Mouse (Mus musculus) embryo, embryonic 9.5 days (tissue): Measurements from ENCODE around the gene Tamm41.

ENCODE experiments used
- DNase-seq: peaks from one replicate; pipeline ENCODE4 v3.0.0-alpha.2; 2017; ENCODE audit errors: extremely low spot score

The Tamm41 gene

GRCm38 (mm10) chr6:114974331-114974730 is 63.3 kb downstream of the Tamm41 start:
- DNase-seq = no peak

DNA sequence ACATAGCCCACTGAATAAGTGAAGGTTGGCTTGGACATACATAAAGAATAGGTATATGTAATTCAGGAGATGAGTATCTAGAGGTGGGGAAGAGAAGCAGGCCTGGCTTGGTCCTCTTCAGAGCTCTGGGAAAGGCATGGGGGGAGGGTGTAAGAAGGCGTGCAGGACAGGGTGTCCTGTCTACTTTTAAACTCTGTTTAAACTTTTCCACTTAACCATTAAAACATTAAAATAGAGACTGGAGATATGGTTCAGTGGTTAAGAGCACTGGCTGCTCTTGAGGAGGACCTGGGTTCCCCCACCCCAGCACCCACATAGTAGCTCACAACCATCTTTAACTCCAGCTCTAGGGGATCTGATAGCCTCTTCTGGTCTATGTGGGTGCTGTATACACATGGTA is 64.7 kb downstream of the Tamm41 start:
- no peak for DNase-seq

DNA sequence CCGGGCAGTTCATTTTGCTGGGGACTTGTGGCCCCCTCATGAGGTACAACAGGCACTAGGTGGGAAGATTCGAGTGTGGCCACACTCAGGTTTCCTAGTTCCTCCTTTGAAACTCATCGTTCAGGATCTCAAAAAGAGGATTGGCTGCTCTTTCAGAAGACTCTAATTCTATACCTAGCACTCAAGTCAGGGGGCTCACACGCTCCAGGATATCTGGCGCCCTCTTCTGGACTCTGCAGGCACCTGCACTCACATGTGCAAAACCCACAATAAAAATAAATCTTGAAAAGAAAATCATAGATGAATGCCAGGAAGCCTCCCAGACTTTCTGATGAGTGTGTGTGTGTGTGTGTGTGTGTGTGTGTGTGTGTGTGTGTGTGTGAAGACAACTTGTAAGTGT is 66.8 kb downstream of the Tamm41 start:
- DNase-seq = no peak

- DNase-seq = no peak
Measured at GRCm38 (mm10) chr6:114970386-114970785, 67.3 kb downstream of the Tamm41 start.

GRCm38 (mm10) chr6:114969213-114970120 is 68.2 kb downstream of the Tamm41 start, which contains the start of gene Vgll4:
Vgll4 (minus strand) TSS chr6:114969994.
- DNase-seq = peak; percentile 75

GRCm38 (mm10) chr6:114968361-114969212 is 69.1 kb downstream of the Tamm41 start:
- DNase-seq = peak; percentile 80

DNA sequence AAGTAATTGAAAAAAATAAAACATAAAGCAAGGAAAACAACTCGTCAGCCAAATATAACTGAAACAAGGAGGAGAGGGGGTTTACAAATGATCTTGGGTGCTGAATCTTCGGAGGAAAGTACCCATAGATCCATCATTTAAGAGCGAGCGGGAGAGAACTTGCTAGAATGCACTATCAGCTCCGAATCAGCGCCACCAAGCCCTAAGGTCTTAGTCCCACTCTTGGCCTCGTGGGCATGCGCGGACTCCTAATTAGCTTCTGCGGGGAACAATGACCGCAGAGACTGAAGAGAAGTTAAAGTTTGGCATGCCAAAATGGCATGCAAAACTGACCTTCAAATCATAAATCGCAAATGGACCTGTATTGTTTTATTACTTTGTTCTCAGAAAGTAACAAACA is 70.1 kb downstream of the Tamm41 start:
- DNase-seq = peak; percentile 9

- DNase-seq = no peak
Measured at GRCm38 (mm10) chr6:114966396-114967154, 71.1 kb downstream of the Tamm41 start.

GRCm38 (mm10) chr6:114965802-114966201 is 71.9 kb downstream of the Tamm41 start:
- DNase-seq = no peak

DNA sequence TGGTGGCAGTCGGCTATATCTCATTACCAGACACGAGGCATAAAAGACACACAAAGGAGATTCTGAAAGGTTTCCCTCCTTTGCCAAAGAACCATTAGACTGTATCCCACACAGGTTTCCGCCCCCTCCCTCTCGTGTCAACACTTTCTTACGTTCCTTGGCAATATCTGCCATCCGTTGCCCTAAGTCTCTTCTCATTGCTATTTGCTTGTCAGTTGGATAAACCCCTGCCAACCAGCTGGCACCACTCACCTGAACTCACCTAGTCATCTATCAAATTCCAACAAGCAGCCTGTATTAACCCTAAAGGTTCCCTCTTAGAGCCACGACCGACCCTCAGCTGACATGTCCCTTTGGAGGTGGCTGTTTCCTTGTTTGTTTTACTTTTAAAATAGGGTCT is 72.3 kb downstream of the Tamm41 start:
- no peak for DNase-seq

GRCm38 (mm10) chr6:114964235-114964634 is 73.4 kb downstream of the Tamm41 start:
- DNase-seq = no peak

DNA sequence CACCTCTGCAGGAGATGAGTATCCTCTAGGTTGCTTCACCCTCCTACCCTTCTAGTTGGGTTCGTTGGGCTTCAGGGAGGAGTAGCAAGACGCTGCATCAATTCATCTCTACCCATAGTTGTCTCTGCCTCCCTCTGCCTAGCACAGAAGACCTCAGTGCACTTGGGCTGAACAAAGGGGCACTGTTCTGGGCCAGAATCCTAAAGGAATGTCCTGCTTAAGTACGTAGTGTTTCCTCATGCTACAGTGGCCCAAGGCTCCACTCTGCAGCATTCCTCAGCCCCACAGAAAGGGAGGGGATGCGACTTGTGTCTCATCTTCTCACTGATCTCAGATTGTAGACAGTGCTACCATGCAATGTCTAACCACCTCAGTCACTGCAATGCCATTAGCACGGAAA is 74.0 kb downstream of the Tamm41 start:
- no peak for DNase-seq

DNA sequence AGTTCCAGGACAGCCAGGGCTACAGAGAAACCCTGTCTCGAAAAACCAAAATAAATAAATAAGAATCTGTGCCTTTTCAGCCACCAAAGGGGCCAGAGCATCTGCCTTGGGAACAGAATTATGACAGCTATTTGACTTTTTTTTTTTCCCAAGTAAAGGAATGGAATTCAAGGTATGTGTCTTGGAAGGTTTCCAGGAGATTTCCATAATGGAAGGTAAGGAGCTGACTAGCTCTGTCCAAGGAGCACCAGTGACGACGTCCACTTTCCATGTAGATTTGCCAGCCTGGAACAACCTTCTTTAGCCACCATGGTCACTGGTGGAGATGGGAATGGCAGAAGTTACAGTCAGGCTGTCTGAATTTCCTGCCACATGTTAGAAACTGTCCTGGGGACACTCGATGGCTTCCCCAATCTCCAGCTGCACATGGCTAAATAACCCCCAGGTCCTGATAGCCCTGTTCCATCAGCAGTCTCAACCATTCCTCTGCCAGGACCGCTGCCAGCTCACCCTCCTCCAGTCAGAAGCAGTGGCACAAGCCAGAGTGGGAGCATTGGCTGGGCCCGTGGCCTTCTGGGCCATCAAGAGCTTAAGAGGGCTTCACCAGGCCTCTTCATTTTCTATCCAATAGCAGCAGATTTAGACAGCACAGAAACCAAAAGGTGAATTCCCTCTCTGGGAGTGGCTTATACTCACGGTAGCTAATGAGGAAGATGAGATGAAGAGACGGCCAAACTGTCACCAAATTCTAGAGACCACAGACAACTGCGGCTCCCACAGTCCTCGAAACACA is 76.2 kb downstream of the Tamm41 start:
- no peak for DNase-seq

DNA sequence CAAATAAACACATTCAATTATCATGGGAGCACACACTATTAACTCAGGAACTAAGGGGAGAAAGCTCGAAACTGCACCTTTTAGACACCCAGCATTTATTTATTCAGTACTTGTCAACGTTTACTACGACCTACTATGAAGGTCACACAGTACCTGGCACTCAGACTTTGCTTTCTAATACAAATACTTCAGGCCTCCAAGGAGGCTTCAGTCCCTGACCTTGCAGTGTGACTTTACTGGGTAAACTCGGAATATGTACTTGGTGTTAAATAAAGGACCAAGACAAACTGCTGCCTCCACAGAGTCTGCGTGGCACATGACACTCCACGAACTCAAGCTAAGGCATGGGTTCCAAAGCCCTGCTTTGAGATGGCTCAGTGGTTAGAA is 78.7 kb downstream of the Tamm41 start:
- no peak for DNase-seq

DNA sequence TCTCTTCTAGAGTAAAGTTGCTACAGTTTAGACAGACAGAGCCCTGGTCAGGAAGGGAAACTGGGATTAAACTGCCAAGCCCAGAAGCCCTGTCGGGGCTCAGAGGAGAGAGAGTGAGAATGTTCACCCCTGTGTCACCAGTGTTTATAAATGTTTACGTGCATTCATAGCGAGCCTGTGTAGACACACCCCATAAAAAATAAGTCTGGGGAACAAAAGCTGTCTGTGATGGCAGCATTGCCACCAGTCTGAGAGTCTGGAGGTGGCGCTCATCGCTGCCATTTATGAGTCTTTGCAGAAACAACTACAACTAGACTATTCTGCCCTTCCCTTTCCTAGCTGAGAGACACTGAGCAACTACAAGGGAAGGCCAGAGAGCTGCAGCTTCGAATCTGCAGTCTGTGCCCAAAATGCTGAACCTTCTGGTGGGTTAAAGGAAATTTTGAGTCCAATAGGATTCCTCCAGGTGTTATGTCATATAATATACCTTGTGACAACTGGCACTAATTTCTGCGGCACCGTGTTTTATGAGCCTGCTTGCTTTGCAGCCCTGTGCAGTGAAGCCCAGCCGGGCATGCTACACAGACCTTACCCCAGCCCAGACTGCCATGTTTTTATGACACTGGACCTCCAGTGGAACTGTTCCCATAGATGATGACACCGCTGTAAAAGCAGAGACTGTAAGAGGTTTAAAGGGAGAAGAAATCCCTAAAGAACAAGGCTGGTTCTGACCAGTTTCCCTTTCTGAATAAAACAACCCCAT is 79.2 kb downstream of the Tamm41 start:
- no peak for DNase-seq

DNA sequence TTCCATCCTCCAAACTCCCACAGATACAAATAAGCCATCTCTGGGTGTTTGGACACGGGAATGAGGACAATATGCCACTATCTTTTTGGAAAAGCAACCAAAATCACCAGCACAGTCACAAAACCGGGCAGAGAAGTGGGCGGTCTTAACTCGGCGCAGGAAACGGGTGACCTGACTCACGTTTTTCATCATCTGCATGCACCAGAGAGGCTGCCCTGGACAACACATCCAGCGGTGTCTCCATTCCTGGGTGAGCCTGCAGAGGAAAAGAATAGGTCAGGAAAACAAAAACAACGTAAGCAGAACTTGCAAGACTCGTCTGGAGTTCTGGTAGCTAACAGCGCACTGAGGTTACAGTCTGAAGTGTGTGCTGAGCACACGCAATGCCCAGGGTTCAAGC is 79.9 kb downstream of the Tamm41 start:
- DNase-seq = no peak

DNA sequence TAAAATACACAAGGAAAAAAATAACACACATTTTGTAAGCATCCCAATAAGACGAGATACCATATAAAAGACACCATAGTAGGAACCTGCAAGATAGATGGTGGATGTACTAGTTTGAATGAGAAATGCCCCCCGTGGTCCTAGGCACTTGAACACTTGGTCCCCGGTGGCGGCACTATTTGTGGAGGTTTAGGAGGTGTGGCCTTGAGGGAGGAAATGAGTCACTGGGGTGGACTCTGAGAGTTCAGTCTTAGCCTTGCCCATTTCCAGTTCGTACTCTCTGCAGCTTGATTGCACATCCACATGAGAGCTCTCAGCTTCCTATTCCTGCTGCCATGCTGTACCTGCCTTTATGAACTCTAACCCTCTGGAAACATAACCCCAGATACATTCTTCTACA is 83.2 kb downstream of the Tamm41 start:
- no peak for DNase-seq
